Mouse (Mus musculus) lung, embryonic 14.5 days (tissue): Measurements from ENCODE around the gene Olfr1168. TPM values are rescaled to one million over a fixed set of nuclear protein-coding genes. Genes with fewer than 3 reads are reported as not detected.
"Not testable (repeated sequence)": the region's sequence is repeated elsewhere in the genome, so short reads cannot be mapped to it uniquely, and the experiment has no call there.

Experiments
- ATAC-seq: fragments of 200-750 bp; cut with Nextera tagmentation; 2 replicates; pipeline ENCODE4 v1.8.0; 2017; ENCODE audit warnings: mild to moderate bottlenecking, moderate TSS enrichment, moderate library complexity; ENCODE audit not compliant: insufficient read depth
- DNase-seq: peaks from one replicate; pipeline ENCODE4 v3.0.0-alpha.2; 2015
- H3K27ac ChIP-seq: fragments of 300-500 bp; sonication (generic); 2 replicates; pipeline ENCODE4 v1.5.1; 2014; ENCODE audit warnings: low read depth, mild to moderate bottlenecking, moderate library complexity
- H3K27me3 ChIP-seq: fragments of 300-500 bp; sonication (generic); 2 replicates; pipeline ENCODE4 v1.6.1; 2014; ENCODE audit warnings: low read length, control low read depth; ENCODE audit not compliant: insufficient read depth
- H3K36me3 ChIP-seq: fragments of 300-500 bp; sonication (generic); 2 replicates; pipeline ENCODE4 v1.6.1; 2014; ENCODE audit warnings: control low read depth; ENCODE audit not compliant: insufficient read depth
- H3K4me1 ChIP-seq: fragments of 300-500 bp; sonication (generic); 2 replicates; pipeline ENCODE4 v1.6.1; 2014; ENCODE audit warnings: antibody characterized with exemption, control low read depth; ENCODE audit not compliant: insufficient read depth
- H3K4me2 ChIP-seq: fragments of 300-500 bp; sonication (generic); 2 replicates; pipeline ENCODE4 v1.6.1; 2014; ENCODE audit warnings: mild to moderate bottlenecking
- H3K4me3 ChIP-seq: fragments of 300-500 bp; sonication (generic); 2 replicates; pipeline ENCODE4 v1.5.1; 2014; ENCODE audit warnings: low read depth, low read length
- H3K9ac ChIP-seq: fragments of 300-500 bp; sonication (generic); 2 replicates; pipeline ENCODE4 v1.6.1; 2014
- H3K9me3 ChIP-seq: fragments of 300-500 bp; sonication (generic); 2 replicates; pipeline ENCODE4 v1.6.1; 2016; ENCODE audit warnings: low read depth, low read length, control low read depth
- CTCF ChIP-seq: IDR thresholded peaks from 2 replicates; pipeline ENCODE4 v1.5.1; 2016; ENCODE audit warnings: antibody characterized with exemption, low read depth
- WGBS: fragments of 180-500 bp; shearing (Covaris S2); extraction: QIAGEN DNeasy Blood & Tissue Kit; methylation state at CpG from one replicate; pipeline ENCODE4 v1.1.7; 2014; 5-methylcytosine and 5-hydroxymethylcytosine counted together
- polyA plus RNA-seq: library from polyadenylated mRNA; unstranded; fragments of >200 nt; fragmentation: Nextera tagmentation; extraction: Ambion mirVana; gene quantifications from 2 replicates; pipeline ENCODE4 v1.2.1, GENCODE M21; 2014

Gene Olfr1168
- not detected in 2 replicates for polyA plus RNA-seq

- no peak for ATAC-seq
- Histone ChIP-seq H3K9me3 (no peaks in the 10 kb centered on the region), H3K9ac (no peak within 1 kb of the TSS), H3K4me3 (no peak within 1 kb of the TSS), H3K27ac (no peak within 1 kb of the TSS), H3K4me2 (no peak within 1 kb of the TSS), H3K4me1 (no peaks in the 10 kb centered on the region), H3K36me3 (no peaks in the 10 kb centered on the region), H3K27me3 (no peaks in the 10 kb centered on the region)
- no peak for DNase-seq
- TF ChIP-seq CTCF = no peak
- WGBS = 81% methylated on average over 2 of the region's 2 CpGs
Observed at GRCm38 (mm10) chr2:88181580-88181979, at the start of gene Olfr1168. Gene Olfr1168, plus strand, starts transcription at chr2:88181880.

GRCm38 (mm10) chr2:88155093-88155492, 26.6 kb upstream of the Olfr1168 start, which contains the start of gene Olfr1167:
Gene Olfr1167, minus strand, starts transcription at chr2:88155193.
- WGBS = 81% methylated on average over 1 of the region's 1 CpGs

GRCm38 (mm10) chr2:88220784-88221183, 39.1 kb downstream of the Olfr1168 start:
- Histone ChIP-seq H3K27me3 (no peaks in the 10 kb centered on the region), H3K9ac (no peak overlapping the region), H3K27ac (no peak overlapping the region), H3K4me2 (no peak overlapping the region), H3K4me3 (no peak overlapping the region), H3K9me3 (no peaks in the 10 kb centered on the region), H3K4me1 (no peaks in the 10 kb centered on the region), H3K36me3 (no peaks in the 10 kb centered on the region)
- DNase-seq = no peak
- WGBS = 93% methylated on average over 1 of the region's 1 CpGs
- no peak for TF ChIP-seq CTCF
- ATAC-seq = no peak

More at GRCm38 (mm10) chr2:88155093-88155492, 26.6 kb upstream of the Olfr1168 start, which contains the start of gene Olfr1167:
- H3K27me3 ChIP-seq, H3K36me3 ChIP-seq, H3K4me1 ChIP-seq, ATAC-seq, DNase-seq, H3K27ac ChIP-seq, H3K9me3 ChIP-seq, H3K4me2 ChIP-seq, H3K9ac ChIP-seq, H3K4me3 ChIP-seq: not testable (repeated sequence)

GRCm38 (mm10) chr2:88228234-88228633, 46.6 kb downstream of the Olfr1168 start, which contains the start of gene Olfr1170:
Gene Olfr1170, minus strand, starts transcription at chr2:88228334.
- Histone ChIP-seq H3K27me3 (no peaks in the 10 kb centered on the region), H3K4me3 (no peak within 1 kb of the TSS), H3K36me3 (no peaks in the 10 kb centered on the region), H3K9ac (no peak within 1 kb of the TSS), H3K4me1 (no peaks in the 10 kb centered on the region), H3K4me2 (no peak within 1 kb of the TSS), H3K27ac (no peak within 1 kb of the TSS), H3K9me3 (no peaks in the 10 kb centered on the region)
- no peak for DNase-seq
- TF ChIP-seq CTCF = no peak
- WGBS = 83% methylated on average over 1 of the region's 1 CpGs
- ATAC-seq = no peak

Other genes with a start within 250 kb of the Olfr1168 start
- gene Olfr1155, start 236.7 kb upstream of the Olfr1168 start, polyA plus RNA-seq = not detected in 2 replicates
- not detected in 2 replicates for gene Olfr1156, start 228.8 kb upstream of the Olfr1168 start, polyA plus RNA-seq
- not detected in 2 replicates for gene Olfr1157, start 213.6 kb upstream of the Olfr1168 start, polyA plus RNA-seq
- not detected in 2 replicates for gene Olfr74, start 207.2 kb upstream of the Olfr1168 start, polyA plus RNA-seq
- not detected in 2 replicates for gene Olfr1158, start 191.8 kb upstream of the Olfr1168 start, polyA plus RNA-seq
- gene Olfr1160, start 173.6 kb upstream of the Olfr1168 start, polyA plus RNA-seq = not detected in 2 replicates
- gene Olfr1161, start 159.1 kb upstream of the Olfr1168 start, polyA plus RNA-seq = not detected in 2 replicates
- gene Olfr73, start 144.2 kb upstream of the Olfr1168 start, polyA plus RNA-seq = not detected in 2 replicates
- not detected in 2 replicates for gene Olfr1162, start 130.8 kb upstream of the Olfr1168 start, polyA plus RNA-seq
- gene Olfr1163, start 110.0 kb upstream of the Olfr1168 start, polyA plus RNA-seq = not detected in 2 replicates
- not detected in 2 replicates for gene Olfr1164, start 87.9 kb upstream of the Olfr1168 start, polyA plus RNA-seq
- not detected in 2 replicates for gene Olfr1166, start 53.6 kb upstream of the Olfr1168 start, polyA plus RNA-seq
- not detected in 2 replicates for gene Olfr1167, start 26.7 kb upstream of the Olfr1168 start, polyA plus RNA-seq
- gene Olfr1170, start 46.5 kb downstream of the Olfr1168 start, polyA plus RNA-seq = not detected in 2 replicates
- gene Olfr1173, start 98.0 kb downstream of the Olfr1168 start, polyA plus RNA-seq = 0.03 TPM in 1 of 2 replicates, not detected in the other
- not detected in 2 replicates for gene Olfr1174-ps, start 133.3 kb downstream of the Olfr1168 start, polyA plus RNA-seq
- gene Olfr1175-ps, start 145.3 kb downstream of the Olfr1168 start, polyA plus RNA-seq = not detected in 2 replicates
- gene Olfr1176, start 154.8 kb downstream of the Olfr1168 start, polyA plus RNA-seq = not detected in 2 replicates
- not detected in 2 replicates for gene Olfr1177-ps, start 164.6 kb downstream of the Olfr1168 start, polyA plus RNA-seq
- not detected in 2 replicates for gene Olfr1178, start 205.2 kb downstream of the Olfr1168 start, polyA plus RNA-seq
- gene Olfr1179, start 224.6 kb downstream of the Olfr1168 start, polyA plus RNA-seq = not detected in 2 replicates
- not detected in 2 replicates for gene Olfr1180, start 237.3 kb downstream of the Olfr1168 start, polyA plus RNA-seq
- gene Olfr1181, start 244.3 kb downstream of the Olfr1168 start, polyA plus RNA-seq = not detected in 2 replicates